Mouse (Mus musculus): ENCODE measurements around the gene Rai14.

GRCm38 (mm10) chr15:10636844-10637243 is 77.6 kb downstream of the Rai14 start:
- TF ChIP-seq CTCF (IDR thresholded peaks at IDR 0.05; ENCODE audit: low read depth) (no peak), EP300 (IDR thresholded peaks at IDR 0.05; ENCODE audit: low read depth) (no peak)

All from liver, postnatal 0 days (tissue).